8 mouse cellular contexts compared by ENCODE assay signal in genomic region chr15:88890751-88891675, GRCm38 (mm10). TPM values are rescaled to one million over a fixed set of nuclear protein-coding genes. Genes with fewer than 3 reads are reported as not detected.
DNase-seq lines count a peak whose midpoint lies in the region; ATAC-seq and TF ChIP-seq lines count a peak whose summit lies in the region.

No protein-coding gene starts in this region.

- TF ChIP-seq CTCF in olfactory bulb, adult 2 months (IDR thresholded peaks at IDR 0.05; ENCODE audit: insufficient read depth, low read depth, low read length): no peak

- H3K4me2 ChIP-seq in forebrain, embryonic 16.5 days (ENCODE audit: low read length): peak overlapping the region; percentile 79
- H3K4me2 ChIP-seq in lung, embryonic 15.5 days: peak overlapping the region; percentile 99

- no peaks in the 10 kb centered on the region for H3K27me3 ChIP-seq in forebrain, embryonic 16.5 days (replicated peaks; ENCODE audit: control insufficient read depth, insufficient read depth, low read length)
- H3K27me3 ChIP-seq in lung, embryonic 15.5 days: no peaks in the 10 kb centered on the region; the same call in 1 of the 2 replicates

- peak; percentile 90 for DNase-seq in MEL-GATA-1-ER (ENCODE audit: extremely low read depth, low read depth)
- peak; percentile 84 to 92 for DNase-seq in cerebellum, adult 18-20 months
- DNase-seq in layer of hippocampus, adult 8-10 months (ENCODE audit: low spot score in 2 of 2): peak; percentile 68 to 73
- peak; percentile 46 for DNase-seq in thymus, postnatal 0 days (ENCODE audit: low spot score)

- TF ChIP-seq POLR2A in olfactory bulb, adult 2 months (IDR thresholded peaks at IDR 0.05; ENCODE audit: insufficient read depth, low read depth, low read length): no peak

- peak; percentile 93 for ATAC-seq in forebrain, embryonic 16.5 days
- ATAC-seq in hematopoietic stem cell, adult 5-6 weeks (replicated peaks in 1 of 2; ENCODE audit: insufficient read depth in 1 of 2, low FRiP score in 2 of 2, low TSS enrichment in 1 of 2, low read depth in 1 of 2, poor library complexity in 2 of 2, severe bottlenecking in 2 of 2): peak; percentile 90 to 95
- ATAC-seq in lung, embryonic 15.5 days (ENCODE audit: borderline replicate concordance, extremely low read depth, low FRiP score, low TSS enrichment): peak; percentile 88

- 2% methylated on average over 40 of the region's 41 CpGs for WGBS in forebrain, embryonic 16.5 days
- 2% methylated on average over 34 of the region's 41 CpGs for WGBS in lung, embryonic 15.5 days
- 3% methylated on average over 41 of the region's 41 CpGs for WGBS in olfactory bulb, adult 2 months

- 0 out of 2 replicates have a peak, but pooled peaks cover 3% of the 10 kb centered on the region for H3K4me1 ChIP-seq in forebrain, embryonic 16.5 days (replicated peaks; ENCODE audit: control insufficient read depth, insufficient read depth, low read length)
- H3K4me1 ChIP-seq in lung, embryonic 15.5 days: peaks cover 17% of the 10 kb centered on the region; the same call in 1 of the 2 replicates
- H3K4me1 ChIP-seq in olfactory bulb, adult 2 months (ENCODE audit: control insufficient read depth, insufficient read depth, low read length): peaks cover 11% of the 10 kb centered on the region

- H3K4me3 ChIP-seq in forebrain, embryonic 16.5 days (replicated peaks; ENCODE audit: low read length): peak overlapping the region; percentile 48
- peak overlapping the region; percentile 53 for H3K4me3 ChIP-seq in lung, embryonic 15.5 days
- H3K4me3 ChIP-seq in olfactory bulb, adult 2 months (ENCODE audit: insufficient read depth, low read depth, low read length): peak overlapping the region; percentile 41

- H3K9ac ChIP-seq in forebrain, embryonic 16.5 days (replicated peaks; ENCODE audit: low read depth, low read length): peak overlapping the region; percentile 65
- H3K9ac ChIP-seq in lung, embryonic 15.5 days: peak overlapping the region; percentile 52

- H3K27ac ChIP-seq in forebrain, embryonic 16.5 days (ENCODE audit: low read length): no peak overlapping the region
- no peak overlapping the region for H3K27ac ChIP-seq in lung, embryonic 15.5 days
- H3K27ac ChIP-seq in olfactory bulb, adult 2 months (ENCODE audit: insufficient read depth, low read depth, low read length): no peak overlapping the region

- H3K9me3 ChIP-seq in forebrain, embryonic 16.5 days (ENCODE audit: control insufficient read depth, low read length): no peaks in the 10 kb centered on the region
- H3K9me3 ChIP-seq in lung, embryonic 15.5 days: no peaks in the 10 kb centered on the region

- no peaks in the 10 kb centered on the region for H3K36me3 ChIP-seq in forebrain, embryonic 16.5 days (ENCODE audit: control insufficient read depth, insufficient read depth)
- H3K36me3 ChIP-seq in lung, embryonic 15.5 days: no peaks in the 10 kb centered on the region

RNA-seq across cellular contexts. Expression of gene Pim3, which starts 29.0 kb away (rescaled TPM):
- 58.2 and 70.7 TPM in 2 replicates for polyA plus RNA-seq in forebrain, embryonic 16.5 days (2015; fragmentation: Nextera tagmentation; extraction: Ambion mirVana)
- total RNA-seq in hematopoietic stem cell, adult 5-6 weeks (2017): 11.9 and 18.3 TPM in 2 replicates
- 10 to 100 TPM; 32.4 to 44.2 (median 38.4) TPM for total RNA-seq in layer of hippocampus, adult 8-10 months (2022)
- polyA plus RNA-seq in lung, embryonic 15.5 days (2015; fragmentation: Nextera tagmentation; extraction: Ambion mirVana): 65.9 and 70.3 TPM in 2 replicates
- polyA plus RNA-seq in olfactory bulb, adult 2 months (2012; ENCODE audit: insufficient read depth, insufficient read length, low replicate concordance, missing spikeins): not detected in 2 replicates
- polyA plus RNA-seq in thymus, postnatal 0 days (2015; fragmentation: Nextera tagmentation; extraction: Ambion mirVana): 40.2 and 43.8 TPM in 2 replicates

Comparison
In these comparisons a context has a peak if more than half of its experiments do, and no peak if none do; other contexts are left out.
1. RNA of gene Pim3, which starts 29.0 kb away (polyA plus RNA-seq): 58.2 to 70.7 TPM in forebrain, embryonic 16.5 days, 65.9 to 70.3 TPM in lung, embryonic 15.5 days and 40.2 to 43.8 TPM in thymus, postnatal 0 days; not detected in olfactory bulb, adult 2 months; every median in the first group is over 10 times any median in the second.
2. Peak in every context shown above with its lines, with median percentiles within 50 percentile points of each other: DNase-seq, ATAC-seq and H3K4me3 ChIP-seq.